Mouse (Mus musculus) intestine, embryonic 16.5 days (tissue): Measurements from ENCODE around the gene Umad1. TPM values are rescaled to one million over a fixed set of nuclear protein-coding genes. Genes with fewer than 3 reads are reported as not detected.

Source experiments
- ATAC-seq: fragments of 200-750 bp; cut with Nextera tagmentation; 2 replicates; pipeline ENCODE4 v1.8.0; 2017; ENCODE audit warnings: moderate TSS enrichment, moderate library complexity
- H3K27ac ChIP-seq: fragments of 300-500 bp; sonication (generic); 2 replicates; pipeline ENCODE4 v1.5.1; 2014; ENCODE audit warnings: mild to moderate bottlenecking, low read length
- H3K27me3 ChIP-seq: fragments of 300-500 bp; sonication (generic); replicated peaks from 2 replicates; pipeline ENCODE4 v1.6.1; 2014; ENCODE audit warnings: low read length, control low read depth, mixed read lengths; ENCODE audit not compliant: control insufficient read depth, insufficient read depth
- H3K36me3 ChIP-seq: fragments of 300-500 bp; sonication (generic); 2 replicates; pipeline ENCODE4 v1.6.1; 2014; ENCODE audit warnings: low read length, control low read depth; ENCODE audit not compliant: control insufficient read depth, insufficient read depth
- H3K4me1 ChIP-seq: fragments of 300-500 bp; sonication (generic); 2 replicates; pipeline ENCODE4 v1.6.1; 2014; ENCODE audit warnings: low read length, control low read depth, mixed read lengths; ENCODE audit not compliant: control insufficient read depth, insufficient read depth
- H3K4me2 ChIP-seq: fragments of 300-500 bp; sonication (generic); 2 replicates; pipeline ENCODE4 v1.6.1; 2014; ENCODE audit warnings: low read depth, low read length, control low read depth
- H3K4me3 ChIP-seq: fragments of 300-500 bp; sonication (generic); 2 replicates; pipeline ENCODE4 v1.5.1; 2014; ENCODE audit warnings: mild to moderate bottlenecking, low read length
- H3K9ac ChIP-seq: fragments of 300-500 bp; sonication (generic); 2 replicates; pipeline ENCODE4 v1.6.1; 2014; ENCODE audit warnings: low read depth, low read length
- H3K9me3 ChIP-seq: fragments of 300-500 bp; sonication (generic); 2 replicates; pipeline ENCODE4 v1.6.1; 2016; ENCODE audit warnings: low read length, control low read depth; ENCODE audit not compliant: control insufficient read depth
- WGBS: fragments of 180-500 bp; shearing (Covaris S2); extraction: QIAGEN DNeasy Blood & Tissue Kit; methylation state at CpG from one replicate; pipeline ENCODE4 v1.1.7; 2014; 5-methylcytosine and 5-hydroxymethylcytosine counted together
- polyA plus RNA-seq: library from polyadenylated mRNA; unstranded; fragments of >200 nt; fragmentation: Nextera tagmentation; extraction: Ambion mirVana; gene quantifications from 2 replicates; pipeline ENCODE4 v1.2.1, GENCODE M21; 2015

Gene Umad1
- polyA plus RNA-seq, 1 experiment from 2014 or later = 27.0 TPM

- Histone ChIP-seq H3K36me3 (no peaks in the 10 kb centered on the region), H3K4me2 (no peak overlapping the region), H3K9me3 (no peaks in the 10 kb centered on the region), H3K27me3 (no peaks in the 10 kb centered on the region), H3K9ac (no peak overlapping the region), H3K27ac (no peak overlapping the region), H3K4me3 (no peak overlapping the region), H3K4me1 (no peaks in the 10 kb centered on the region)
- no peak for ATAC-seq
- WGBS = 83% methylated on average over 4 of the region's 4 CpGs
Observed at GRCm38 (mm10) chr6:8343271-8343670, 84.2 kb downstream of the Umad1 start.

- Histone ChIP-seq H3K27ac (no peak overlapping the region), H3K4me1 (no peaks in the 10 kb centered on the region), H3K36me3 (no peaks in the 10 kb centered on the region), H3K27me3 (no peaks in the 10 kb centered on the region), H3K9me3 (no peaks in the 10 kb centered on the region), H3K4me3 (no peak overlapping the region), H3K9ac (no peak overlapping the region), H3K4me2 (no peak overlapping the region)
- peak; percentile 79; the same call in 1 of the 2 replicates for ATAC-seq
- WGBS = 73% methylated on average over 5 of the region's 5 CpGs
Observed at GRCm38 (mm10) chr6:8345219-8345856, 86.2 kb downstream of the Umad1 start.

GRCm38 (mm10) chr6:8347154-8347553, 88.1 kb downstream of the Umad1 start:
- ATAC-seq = no peak

GRCm38 (mm10) chr6:8348344-8348743, 89.3 kb downstream of the Umad1 start:
- Histone ChIP-seq H3K27me3 (no peaks in the 10 kb centered on the region), H3K36me3 (no peaks in the 10 kb centered on the region), H3K9me3 (no peaks in the 10 kb centered on the region), H3K4me3 (no peak overlapping the region), H3K27ac (no peak overlapping the region), H3K4me1 (0 out of 2 replicates have a peak, but pooled peaks cover 6% of the 10 kb centered on the region), H3K4me2 (no peak overlapping the region), H3K9ac (no peak overlapping the region)
- whole genome bisulfite sequencing = 73% methylated on average over 1 of the region's 1 CpGs
- no peak for ATAC-seq

More at GRCm38 (mm10) chr6:8347154-8347553, 88.1 kb downstream of the Umad1 start:
- H3K36me3 ChIP-seq = no peaks in the 10 kb centered on the region
- no peak overlapping the region for H3K4me2 ChIP-seq
- H3K27ac ChIP-seq = no peak overlapping the region
- H3K9me3 ChIP-seq = no peaks in the 10 kb centered on the region
- 77% methylated on average over 2 of the region's 2 CpGs for WGBS
- no peak overlapping the region for H3K4me3 ChIP-seq
- no peak overlapping the region for H3K9ac ChIP-seq
- H3K27me3 ChIP-seq = no peaks in the 10 kb centered on the region
- no peaks in the 10 kb centered on the region for H3K4me1 ChIP-seq

- H3K36me3 ChIP-seq = no peaks in the 10 kb centered on the region
- 88% methylated on average over 2 of the region's 2 CpGs for WGBS
- no peak for ATAC-seq
Observed at GRCm38 (mm10) chr6:8349060-8349670, 90.1 kb downstream of the Umad1 start.

DNA sequence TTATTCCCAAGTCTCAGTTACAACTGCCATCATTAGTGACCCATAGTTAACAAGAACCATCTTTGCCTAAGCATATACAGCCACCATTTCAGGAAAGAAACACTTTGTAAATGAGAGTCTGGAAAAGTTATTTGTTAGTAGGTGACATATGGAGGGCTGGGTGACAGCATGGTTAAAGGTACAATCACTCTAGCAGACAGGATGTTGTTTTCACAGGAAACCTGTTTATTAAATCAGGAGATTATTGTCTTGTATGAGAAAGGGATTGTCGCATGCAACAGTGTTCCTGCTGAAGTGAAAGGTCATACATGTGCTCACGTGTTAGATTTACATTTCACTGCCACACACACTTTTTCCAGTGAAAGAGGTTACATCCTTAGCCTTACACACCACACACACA, 92.4 kb downstream of the Umad1 start:
- no peak for ATAC-seq
- WGBS = 85% methylated on average over 2 of the region's 2 CpGs

More at GRCm38 (mm10) chr6:8349060-8349670, 90.1 kb downstream of the Umad1 start:
- Histone ChIP-seq H3K9me3 (no peaks in the 10 kb centered on the region), H3K4me1 (0 out of 2 replicates have a peak, but pooled peaks cover 6% of the 10 kb centered on the region), H3K4me2 (no peak overlapping the region), H3K27me3 (no peaks in the 10 kb centered on the region), H3K27ac (no peak overlapping the region), H3K4me3 (no peak overlapping the region), H3K9ac (no peak overlapping the region)

GRCm38 (mm10) chr6:8352533-8353168, 93.6 kb downstream of the Umad1 start:
- Histone ChIP-seq H3K4me3 (no peak overlapping the region), H3K9ac (no peak overlapping the region), H3K9me3 (no peaks in the 10 kb centered on the region), H3K27me3 (no peaks in the 10 kb centered on the region), H3K36me3 (no peaks in the 10 kb centered on the region), H3K4me1 (0 out of 2 replicates have a peak, but pooled peaks cover 6% of the 10 kb centered on the region), H3K4me2 (no peak overlapping the region), H3K27ac (no peak overlapping the region)
- WGBS = 46% methylated on average over 12 of the region's 12 CpGs
- ATAC-seq = no peak

More for the DNA sequence above, 92.4 kb downstream of the Umad1 start:
- no peaks in the 10 kb centered on the region for H3K27me3 ChIP-seq
- H3K4me3 ChIP-seq = no peak overlapping the region
- no peak overlapping the region for H3K4me2 ChIP-seq
- no peaks in the 10 kb centered on the region for H3K9me3 ChIP-seq
- no peak overlapping the region for H3K9ac ChIP-seq
- H3K36me3 ChIP-seq = no peaks in the 10 kb centered on the region
- 0 out of 2 replicates have a peak, but pooled peaks cover 6% of the 10 kb centered on the region for H3K4me1 ChIP-seq
- no peak overlapping the region for H3K27ac ChIP-seq

GRCm38 (mm10) chr6:8353461-8353860, 94.4 kb downstream of the Umad1 start:
- H3K9me3 ChIP-seq = no peaks in the 10 kb centered on the region
- WGBS = 52% methylated on average over 4 of the region's 4 CpGs
- no peaks in the 10 kb centered on the region for H3K36me3 ChIP-seq
- ATAC-seq = no peak
- H3K4me1 ChIP-seq = 0 out of 2 replicates have a peak, but pooled peaks cover 6% of the 10 kb centered on the region
- no peak overlapping the region for H3K4me3 ChIP-seq
- no peak overlapping the region for H3K9ac ChIP-seq
- H3K4me2 ChIP-seq = no peak overlapping the region
- no peak overlapping the region for H3K27ac ChIP-seq
- no peaks in the 10 kb centered on the region for H3K27me3 ChIP-seq

DNA sequence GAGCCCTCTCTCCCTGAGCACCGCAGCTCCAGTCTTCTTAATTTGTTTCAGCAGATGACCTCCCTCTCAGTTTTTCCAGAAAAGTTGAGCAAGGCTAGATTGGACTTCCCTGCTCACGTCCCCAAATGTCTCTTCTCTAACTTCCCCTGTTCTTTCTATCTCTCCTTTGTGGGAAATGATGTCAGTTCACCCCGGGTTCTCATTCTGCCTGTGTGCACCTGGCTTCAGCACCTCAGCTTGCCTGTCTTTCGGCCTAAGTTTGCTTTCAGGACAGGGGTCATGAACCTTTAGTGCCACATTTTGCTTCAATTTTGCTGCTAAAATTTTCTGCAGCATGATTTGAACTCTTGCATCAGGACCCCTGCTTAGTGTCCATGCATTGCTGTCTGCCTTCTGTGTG, 95.8 kb downstream of the Umad1 start:
- WGBS = 84% methylated on average over 4 of the region's 4 CpGs
- ATAC-seq = no peak
- no peak overlapping the region for H3K4me2 ChIP-seq

More for the DNA sequence above, 95.8 kb downstream of the Umad1 start:
- H3K27me3 ChIP-seq = no peaks in the 10 kb centered on the region
- 0 out of 2 replicates have a peak, but pooled peaks cover 6% of the 10 kb centered on the region for H3K4me1 ChIP-seq
- H3K4me3 ChIP-seq = no peak overlapping the region
- H3K9me3 ChIP-seq = no peaks in the 10 kb centered on the region
- no peak overlapping the region for H3K27ac ChIP-seq
- H3K9ac ChIP-seq = no peak overlapping the region
- no peaks in the 10 kb centered on the region for H3K36me3 ChIP-seq
